Mouse (Mus musculus): ENCODE data around the gene Plpp7. TPM values are rescaled to one million over a fixed set of nuclear protein-coding genes. Genes with fewer than 3 reads are reported as not detected.

The Plpp7 gene
- 0.13 and 0.25 TPM in 2 replicates for total RNA-seq (2012; rRNA removed)
- total RNA-seq (2014; rRNA removed) = 0.19 TPM in 1 of 2 replicates, not detected in the other
- polyA plus RNA-seq (2012; ENCODE audit: insufficient read length, low read depth) = not detected in 2 replicates

DNA sequence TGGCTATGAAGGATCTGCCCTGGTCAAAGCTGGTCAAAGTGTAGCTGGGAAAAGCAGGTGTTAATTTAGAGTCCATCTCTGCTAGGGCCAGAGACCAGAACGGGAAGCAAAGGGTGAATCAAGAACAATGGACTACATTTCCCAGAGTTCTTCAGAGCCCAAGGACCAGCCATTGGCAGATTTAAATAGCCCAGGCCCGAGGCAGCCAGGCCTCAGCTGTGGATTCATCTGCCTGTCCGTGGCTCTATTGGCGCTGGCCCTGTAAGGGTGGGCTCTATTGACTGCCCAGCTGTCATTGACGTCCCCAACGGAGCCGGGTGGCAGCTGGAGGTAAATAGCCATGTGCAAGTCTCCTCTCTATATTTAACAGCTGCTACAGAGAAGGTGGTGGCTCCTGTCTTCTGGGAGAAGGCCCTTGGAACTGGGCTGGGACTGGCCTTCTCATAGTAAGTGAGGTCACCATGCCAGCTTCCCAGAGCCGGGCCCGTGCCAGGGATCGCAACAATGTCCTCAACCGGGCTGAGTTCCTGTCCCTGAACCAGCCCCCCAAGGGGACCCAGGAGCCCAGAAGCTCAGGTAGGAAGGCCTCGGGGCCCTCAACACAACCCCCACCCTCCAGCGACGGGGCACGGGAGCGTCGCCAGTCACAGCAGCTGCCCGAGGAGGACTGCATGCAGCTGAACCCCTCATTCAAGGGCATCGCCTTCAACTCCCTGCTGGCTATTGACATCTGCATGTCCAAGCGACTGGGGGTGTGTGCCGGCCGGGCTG is at the start of gene Plpp7:
TSS of gene Plpp7 (plus strand) at position 178 of the 771 bp plus-strand sequence.
- Histone ChIP-seq H3K79me2 (replicated peaks; ENCODE audit: control insufficient read depth, extremely low read depth, insufficient read depth, poor library complexity, severe bottlenecking) (no peaks in the 10 kb centered on the region), H3K9me3 (replicated peaks; ENCODE audit: low read length) (peaks cover 6% of the 10 kb centered on the region), H3K9ac (ENCODE audit: insufficient read depth, low read depth) (no peak within 1 kb of the TSS), H3K4me2 (ENCODE audit: insufficient read depth, low read depth, poor library complexity, severe bottlenecking) (no peak within 1 kb of the TSS), H3K36me3 (replicated peaks in 1 of 2; ENCODE audit: control insufficient read depth in 1 of 2, insufficient read depth in 1 of 2, low read length in 1 of 2) (no peaks in the 10 kb centered on the region), H3K27ac (ENCODE audit: insufficient read depth, low read depth) (no peak within 1 kb of the TSS), H3K4me1 (ENCODE audit: control insufficient read depth in 1 of 2, insufficient read depth in 2 of 2) (peaks cover 3 to 5% of the 10 kb centered on the region in 2 experiments; a peak in 3 of 4 replicates), H3K27me3 (replicated peaks) (peaks cover 37% of the 10 kb centered on the region), H3K4me3 (replicated peaks in 1 of 3; ENCODE audit: low read depth in 2 of 3, low read length in 2 of 3, poor library complexity in 1 of 3) (no peak within 1 kb of the TSS)
- in situ Hi-C loops (cut with MboI; ENCODE audit: low pct_ligation_motif_present, low pct_unique_long_range_greater_than_20kb, low sequenced_read_pairs) (no loop called here), dilution Hi-C loops (cut with MboI; ENCODE audit: extremely low pct_ligation_motif_present, extremely low pct_unique_long_range_greater_than_20kb, low sequenced_read_pairs) (no loop called here)
- no peak for TF ChIP-seq IRF4 (IDR thresholded peaks at IDR 0.05; ENCODE audit: low read depth, low read length)
- TF ChIP-seq MAZ (IDR thresholded peaks at IDR 0.05; ENCODE audit: low read depth, low read length) = no peak
- peak; percentile 71 for TF ChIP-seq HCFC1 (IDR thresholded peaks at IDR 0.05; ENCODE audit: low read depth, low read length)
- no peak for DNase-seq (ENCODE audit: extremely low read depth)

DNA sequence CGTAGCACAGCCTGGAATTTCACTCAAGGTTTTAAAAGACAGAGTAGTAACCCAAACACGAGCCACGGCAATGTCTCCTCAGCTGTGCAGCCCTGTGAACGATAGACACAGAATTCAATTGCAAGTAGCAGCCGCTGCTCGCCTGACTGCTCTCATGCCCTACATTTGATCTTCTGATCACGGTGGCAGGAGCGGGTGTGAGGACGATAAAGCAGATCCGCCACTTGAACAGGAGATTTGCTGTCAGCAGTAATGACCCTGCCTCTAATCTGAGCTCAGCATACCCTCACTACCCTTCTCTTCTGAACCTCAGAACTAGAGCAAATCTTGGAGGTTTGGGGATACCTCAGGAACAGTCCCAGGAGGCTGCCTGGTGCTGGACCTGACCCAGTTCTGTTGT is 49.3 kb upstream of the Plpp7 start:
- no peak overlapping the region for H3K27ac ChIP-seq (ENCODE audit: insufficient read depth, low read depth)
- H3K9ac ChIP-seq (ENCODE audit: insufficient read depth, low read depth) = no peak overlapping the region
- peaks cover 61 to 89% of the 10 kb centered on the region in 2 experiments for H3K36me3 ChIP-seq (replicated peaks in 1 of 2; ENCODE audit: control insufficient read depth in 1 of 2, insufficient read depth in 1 of 2, low read length in 1 of 2)
- dilution Hi-C loops (cut with MboI; ENCODE audit: extremely low pct_ligation_motif_present, extremely low pct_unique_long_range_greater_than_20kb, low sequenced_read_pairs) = no loop called here
- H3K9me3 ChIP-seq (replicated peaks; ENCODE audit: low read length) = no peaks in the 10 kb centered on the region
- H3K79me2 ChIP-seq (replicated peaks; ENCODE audit: control insufficient read depth, extremely low read depth, insufficient read depth, poor library complexity, severe bottlenecking) = no peaks in the 10 kb centered on the region
- no peak overlapping the region for H3K4me3 ChIP-seq (replicated peaks in 1 of 3; ENCODE audit: low read depth in 2 of 3, low read length in 2 of 3, poor library complexity in 1 of 3)
- in situ Hi-C loops (cut with MboI; ENCODE audit: low pct_ligation_motif_present, low pct_unique_long_range_greater_than_20kb, low sequenced_read_pairs) = no loop called here
- DNase-seq (ENCODE audit: extremely low read depth) = no peak
- H3K4me1 ChIP-seq (ENCODE audit: control insufficient read depth in 1 of 2, insufficient read depth in 2 of 2) = no peaks in the 10 kb centered on the region
- TF ChIP-seq BHLHE40 (IDR thresholded peaks at IDR 0.05; ENCODE audit: low read depth, low read length) (no peak), ZKSCAN1 (IDR thresholded peaks at IDR 0.05; ENCODE audit: borderline replicate concordance, low read depth, low read length) (no peak), POLR2AphosphoS2 (IDR thresholded peaks at IDR 0.05; ENCODE audit: low read depth, low read length) (no peak), MYC (IDR thresholded peaks at IDR 0.05; ENCODE audit: low read depth, low read length) (no peak), CHD2 (IDR thresholded peaks at IDR 0.05; ENCODE audit: low read length) (no peak), ETS1 (conservative IDR thresholded peaks at IDR 0.05; ENCODE audit: low read depth, low read length) (no peak)
- H3K4me2 ChIP-seq (ENCODE audit: insufficient read depth, low read depth, poor library complexity, severe bottlenecking) = no peak overlapping the region
- H3K27me3 ChIP-seq (replicated peaks) = no peaks in the 10 kb centered on the region

DNA sequence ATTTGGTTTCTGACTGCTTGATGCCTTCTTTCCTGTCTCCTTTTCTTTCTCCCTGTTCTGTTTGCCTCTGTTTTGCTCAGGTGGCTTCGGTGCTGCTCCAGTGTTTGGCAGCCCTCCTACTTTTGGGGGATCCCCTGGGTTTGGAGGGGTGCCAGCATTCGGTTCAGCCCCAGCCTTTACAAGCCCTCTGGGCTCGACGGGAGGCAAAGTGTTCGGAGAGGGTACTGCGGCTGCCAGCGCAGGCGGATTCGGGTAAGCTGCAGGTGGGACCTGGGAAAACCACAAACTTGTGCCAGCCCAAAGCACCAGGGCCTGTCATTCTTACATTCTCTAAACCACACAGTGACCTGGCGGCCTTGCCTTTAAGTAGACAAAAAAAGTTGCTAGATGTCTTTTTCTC is 48.0 kb upstream of the Plpp7 start:
- no peak for TF ChIP-seq JUND (conservative IDR thresholded peaks at IDR 0.05; ENCODE audit: low read depth, low read length)
- no peak for TF ChIP-seq NELFE (IDR thresholded peaks at IDR 0.05; ENCODE audit: low read depth, low read length)
- no peak for TF ChIP-seq ZKSCAN1 (IDR thresholded peaks at IDR 0.05; ENCODE audit: borderline replicate concordance, low read depth, low read length)
- no peak for TF ChIP-seq KAT2A (IDR thresholded peaks at IDR 0.05; ENCODE audit: insufficient replicate concordance, low read length)
- TF ChIP-seq RCOR1 (conservative IDR thresholded peaks at IDR 0.05; ENCODE audit: low read depth, low read length) = no peak
- no peak for TF ChIP-seq ETS1 (conservative IDR thresholded peaks at IDR 0.05; ENCODE audit: low read depth, low read length)
- no peak for TF ChIP-seq TBP (conservative IDR thresholded peaks at IDR 0.05; ENCODE audit: low read depth, low read length)
- TF ChIP-seq SMC3 (IDR thresholded peaks at IDR 0.05; ENCODE audit: low read depth, low read length) = no peak
- no peak for TF ChIP-seq JUN (IDR thresholded peaks at IDR 0.05; ENCODE audit: insufficient read depth, low read depth, low read length)
- no peak for TF ChIP-seq MAFK (IDR thresholded peaks at IDR 0.05; ENCODE audit: insufficient replicate concordance, low read length)
- TF ChIP-seq ZNF384 (IDR thresholded peaks at IDR 0.05; ENCODE audit: low read depth, low read length) = no peak
- TF ChIP-seq IRF4 (IDR thresholded peaks at IDR 0.05; ENCODE audit: low read depth, low read length) = no peak
- no peak for TF ChIP-seq MYC (IDR thresholded peaks at IDR 0.05; ENCODE audit: low read depth, low read length)
- no peak for TF ChIP-seq PAX5 (IDR thresholded peaks at IDR 0.05; ENCODE audit: low read length)
- no peak for TF ChIP-seq RAD21 (IDR thresholded peaks at IDR 0.05; ENCODE audit: low read depth, low read length)
- TF ChIP-seq CHD1 (IDR thresholded peaks at IDR 0.05; ENCODE audit: low read depth, low read length) = no peak
- no peak for TF ChIP-seq E2F4 (IDR thresholded peaks at IDR 0.05; ENCODE audit: insufficient replicate concordance, low read depth, low read length)
- no peak for TF ChIP-seq ELF1 (IDR thresholded peaks at IDR 0.05; ENCODE audit: low read depth, low read length)
- dilution Hi-C loops (cut with MboI; ENCODE audit: extremely low pct_ligation_motif_present, extremely low pct_unique_long_range_greater_than_20kb, low sequenced_read_pairs) = no loop called here
- no peak for DNase-seq (ENCODE audit: extremely low read depth)
- Histone ChIP-seq H3K27ac (ENCODE audit: insufficient read depth, low read depth) (no peak overlapping the region), H3K9me3 (replicated peaks; ENCODE audit: low read length) (no peaks in the 10 kb centered on the region), H3K36me3 (replicated peaks in 1 of 2; ENCODE audit: control insufficient read depth in 1 of 2, insufficient read depth in 1 of 2, low read length in 1 of 2) (peaks cover 63 to 90% of the 10 kb centered on the region in 2 experiments), H3K4me1 (ENCODE audit: control insufficient read depth in 1 of 2, insufficient read depth in 2 of 2) (no peaks in the 10 kb centered on the region), H3K4me2 (ENCODE audit: insufficient read depth, low read depth, poor library complexity, severe bottlenecking) (no peak overlapping the region), H3K27me3 (replicated peaks) (no peaks in the 10 kb centered on the region), H3K9ac (ENCODE audit: insufficient read depth, low read depth) (no peak overlapping the region), H3K79me2 (replicated peaks; ENCODE audit: control insufficient read depth, extremely low read depth, insufficient read depth, poor library complexity, severe bottlenecking) (no peaks in the 10 kb centered on the region), H3K4me3 (replicated peaks in 1 of 3; ENCODE audit: low read depth in 2 of 3, low read length in 2 of 3, poor library complexity in 1 of 3) (no peak overlapping the region)
- in situ Hi-C loops (cut with MboI; ENCODE audit: low pct_ligation_motif_present, low pct_unique_long_range_greater_than_20kb, low sequenced_read_pairs) = no loop called here

Data from CH12.LX (cell line).